Mouse (Mus musculus) cerebellum, adult 9-10 months (tissue): ENCODE results near the gene Ctbp2.

Source experiments
- DNase-seq: peaks from one replicate; pipeline ENCODE4 v3.0.0; 2022

Gene Ctbp2

DNA sequence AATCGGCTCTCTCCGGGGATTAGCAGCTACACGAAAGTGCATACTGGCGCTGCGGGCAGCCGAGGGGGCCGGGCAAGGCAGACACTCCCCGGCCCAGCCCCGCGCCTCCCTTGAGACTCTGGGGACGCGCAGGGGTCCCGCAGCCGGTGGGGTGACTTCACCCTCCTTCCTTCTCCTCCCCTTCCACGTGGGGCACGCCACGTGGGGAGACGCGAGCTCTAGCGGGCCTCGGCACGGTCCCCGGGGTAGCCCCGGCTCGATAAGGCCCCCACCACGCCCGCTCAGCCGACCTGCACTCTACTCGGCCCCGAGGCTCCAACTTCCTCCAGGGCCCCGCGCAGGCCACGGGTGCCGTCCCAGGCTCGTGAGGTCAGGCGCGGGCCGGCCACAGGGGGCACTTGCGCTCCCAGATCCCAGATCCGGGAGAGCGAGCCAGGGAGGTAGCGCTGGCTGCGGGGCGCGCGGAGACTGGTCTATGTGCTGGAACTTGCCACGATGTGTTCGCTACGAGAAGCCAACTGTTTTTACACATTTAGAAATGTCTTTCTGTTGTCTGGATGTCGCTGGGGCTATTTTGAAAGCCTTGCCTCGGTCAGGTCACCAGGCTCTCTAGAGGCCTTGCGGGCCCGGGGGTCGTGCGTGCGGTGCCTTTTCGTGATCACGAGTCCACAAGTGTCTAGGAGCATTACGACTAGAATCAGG lies at the start of gene Ctbp2:
TSS of gene Ctbp2 (minus strand) at position 356 of the 702 bp plus-strand sequence.
- DNase-seq = peak; percentile 83

- no peak for DNase-seq
These were observed 47.4 kb upstream of the Ctbp2 start for GRCm38 (mm10) chr7:133171403-133172032.

- no peak for DNase-seq
These were observed 44.8 kb upstream of the Ctbp2 start for GRCm38 (mm10) chr7:133168928-133169327.

- DNase-seq = no peak
These were observed 43.7 kb upstream of the Ctbp2 start for GRCm38 (mm10) chr7:133167903-133168302.

- no peak for DNase-seq
These were observed 40.6 kb upstream of the Ctbp2 start for GRCm38 (mm10) chr7:133164770-133165169.

- no peak for DNase-seq
These were observed 38.9 kb upstream of the Ctbp2 start for GRCm38 (mm10) chr7:133163011-133163410.

GRCm38 (mm10) chr7:133162131-133162530 lies 38.0 kb upstream of the Ctbp2 start:
- no peak for DNase-seq

DNA sequence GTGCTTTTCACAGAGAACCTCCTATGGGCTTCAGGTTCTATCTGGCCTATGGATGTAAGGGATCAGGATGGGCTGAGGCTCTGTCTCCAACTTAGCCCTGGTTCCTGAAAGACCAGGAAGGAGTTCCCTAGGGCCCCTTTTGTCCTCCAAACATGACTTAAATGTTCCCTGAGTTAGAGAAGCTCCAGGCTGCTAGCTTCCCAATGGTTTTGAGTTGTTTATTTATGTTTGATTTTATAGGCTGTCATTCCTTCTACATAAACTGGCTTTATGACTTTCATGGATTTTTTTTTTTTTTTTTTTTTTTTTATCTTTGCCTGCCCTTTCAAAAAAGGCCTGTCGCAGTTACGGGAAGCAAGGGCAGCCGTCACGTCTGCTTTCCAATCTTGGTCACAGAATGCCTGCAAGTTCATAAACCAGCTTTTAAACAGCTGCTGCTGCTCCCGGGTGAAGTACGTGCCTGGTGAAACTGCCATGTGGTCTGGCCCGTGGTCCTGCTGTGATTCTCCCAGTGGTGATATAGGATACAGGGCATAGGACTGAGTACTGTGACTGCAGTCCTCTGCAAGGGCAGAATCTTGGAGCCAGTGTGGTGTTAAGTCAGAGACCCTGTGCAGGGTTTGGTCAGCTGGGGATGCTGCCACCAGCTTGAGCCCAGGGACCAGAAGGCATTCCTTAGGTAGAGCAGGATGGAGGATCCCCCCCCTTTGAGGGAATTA lies 37.4 kb upstream of the Ctbp2 start:
- DNase-seq = no peak

GRCm38 (mm10) chr7:133159519-133159918 lies 35.4 kb upstream of the Ctbp2 start:
- DNase-seq = no peak

DNA sequence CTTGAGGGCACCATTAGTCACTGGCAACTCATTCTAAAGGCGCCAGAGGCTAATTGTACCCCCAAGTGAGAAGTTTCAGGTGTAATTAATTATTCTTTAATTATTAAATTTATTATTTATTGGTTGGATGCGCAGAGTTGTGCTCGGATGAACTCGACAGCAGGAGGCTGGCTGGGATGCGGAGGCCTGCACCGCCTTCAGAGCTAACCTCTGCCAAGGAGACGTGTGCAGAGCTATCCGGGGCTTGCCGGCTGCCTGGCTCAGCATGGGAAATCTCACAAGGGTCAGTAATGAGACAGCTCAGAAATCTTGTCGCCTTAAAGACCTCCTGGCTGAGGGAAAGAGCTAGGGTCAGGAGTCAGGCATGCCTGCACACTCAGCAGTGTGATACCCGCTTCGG lies 31.5 kb upstream of the Ctbp2 start:
- no peak for DNase-seq

- peak; percentile 45 for DNase-seq
These were observed 30.7 kb upstream of the Ctbp2 start for GRCm38 (mm10) chr7:133154846-133155245.

DNA sequence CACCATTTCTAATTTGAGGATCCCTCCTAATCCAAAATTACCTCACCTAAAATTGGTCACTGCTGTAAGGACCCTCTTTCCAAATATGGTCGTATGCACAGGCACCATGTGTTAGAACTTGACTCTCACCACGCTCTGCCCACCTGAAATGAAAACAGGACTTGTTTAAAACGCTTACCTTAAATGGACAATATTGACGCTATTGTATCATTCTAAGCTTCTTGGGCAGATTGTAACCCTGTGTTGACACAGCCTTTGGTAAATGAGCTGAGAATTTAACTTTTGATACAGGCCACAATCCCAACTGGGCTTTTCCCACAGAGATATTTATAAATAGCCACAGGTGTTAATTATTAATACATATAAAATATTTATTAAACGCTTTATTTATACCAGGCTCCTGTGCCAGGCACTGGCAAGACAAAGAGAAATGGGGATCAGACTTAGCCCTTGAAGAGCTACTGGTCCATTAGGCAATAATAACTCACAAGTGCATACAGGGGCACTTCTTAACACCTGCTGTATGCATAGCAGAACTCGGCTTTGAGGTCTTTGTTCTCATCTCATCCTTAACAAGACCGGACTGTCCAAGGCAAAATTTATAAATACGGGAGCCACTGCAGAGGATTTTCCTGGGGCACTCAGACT lies 15.7 kb upstream of the Ctbp2 start:
- DNase-seq = no peak

DNA sequence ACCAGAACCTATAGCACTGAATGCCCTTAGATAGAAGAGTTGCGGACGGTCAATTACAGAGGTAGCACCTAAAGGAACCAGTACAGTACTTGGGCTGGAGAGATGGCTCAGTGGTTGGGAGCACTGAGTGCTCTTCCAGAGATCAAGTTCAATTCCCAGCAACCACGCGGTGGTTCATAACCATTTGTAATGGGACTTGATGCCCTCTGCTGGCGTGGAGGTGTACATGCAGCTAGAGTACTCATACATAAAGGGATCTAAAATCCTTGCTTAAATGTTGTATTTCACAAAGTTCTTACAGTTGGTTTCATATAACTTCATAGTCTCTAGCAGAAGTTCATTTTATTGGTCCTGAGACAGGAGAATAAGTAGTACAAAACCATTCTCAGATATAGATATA lies 9.4 kb upstream of the Ctbp2 start:
- DNase-seq = no peak

DNA sequence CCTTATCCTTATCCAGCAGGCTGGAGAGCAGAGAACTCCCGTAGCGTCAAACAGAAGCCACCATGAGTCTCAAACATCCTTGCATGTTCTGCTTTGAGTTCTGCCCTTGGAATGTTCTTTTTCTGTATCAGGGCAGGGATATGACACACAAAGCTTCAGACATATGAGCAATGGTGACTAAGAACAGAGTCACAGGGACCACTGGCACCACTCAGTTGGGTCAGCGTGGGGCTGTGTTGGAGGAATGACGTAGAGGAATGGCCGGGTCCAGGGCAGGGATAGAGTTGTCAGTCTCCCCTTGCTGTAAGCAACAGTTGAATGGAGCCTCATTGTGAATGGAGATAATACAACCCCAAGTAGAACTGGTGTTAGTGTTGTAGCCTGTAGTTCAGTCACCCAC lies 8.5 kb upstream of the Ctbp2 start:
- no peak for DNase-seq

DNA sequence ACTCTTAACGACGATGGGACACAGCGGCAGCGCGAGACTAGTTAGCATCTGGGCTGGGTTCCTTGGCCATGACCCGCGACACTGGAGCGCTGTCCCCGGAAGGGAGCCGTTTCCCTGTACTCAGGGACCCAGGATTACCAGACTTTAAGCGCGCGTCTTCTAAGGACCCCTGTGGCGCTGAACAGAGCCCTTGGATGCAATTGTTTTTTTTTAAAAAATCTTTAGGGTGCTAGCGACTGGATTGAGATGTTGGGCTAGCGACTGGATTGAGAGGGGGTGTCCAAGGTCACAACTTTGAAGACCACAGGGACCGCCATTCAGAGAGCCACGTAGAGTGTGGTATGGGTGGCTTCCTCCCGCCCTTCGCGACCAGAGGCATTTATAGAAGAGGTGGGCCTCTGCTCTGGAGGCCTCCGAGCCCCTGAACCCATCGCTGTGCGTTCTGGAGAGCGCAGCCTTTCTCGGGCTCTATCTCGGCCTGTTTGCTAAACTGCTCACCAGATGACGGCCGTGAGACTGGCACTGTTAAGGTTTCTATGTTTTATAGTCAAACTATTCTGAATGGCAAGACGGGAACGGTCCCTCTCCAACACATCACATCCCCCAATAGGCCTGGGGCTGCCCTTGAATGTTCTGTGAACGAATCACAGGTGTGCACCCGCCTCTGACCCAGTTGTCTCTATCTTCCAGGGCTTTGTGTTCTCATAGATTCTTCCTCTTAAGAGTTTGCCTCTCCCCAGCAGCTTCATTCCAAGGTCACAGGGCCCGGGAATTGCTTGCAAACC lies 739 bp upstream of the Ctbp2 start:
- DNase-seq = no peak

- peak; percentile 70 for DNase-seq
These were observed 733 bp downstream of the Ctbp2 start, which contains the start of gene Fgfr2 for GRCm38 (mm10) chr7:133123244-133123998. Fgfr2 (minus strand) TSS chr7:133123350.

GRCm38 (mm10) chr7:133122379-133123243 lies 1.5 kb downstream of the Ctbp2 start:
- peak; percentile 66 for DNase-seq

- peak; percentile 39 for DNase-seq
These were observed 2.3 kb downstream of the Ctbp2 start for GRCm38 (mm10) chr7:133121661-133122378.

DNA sequence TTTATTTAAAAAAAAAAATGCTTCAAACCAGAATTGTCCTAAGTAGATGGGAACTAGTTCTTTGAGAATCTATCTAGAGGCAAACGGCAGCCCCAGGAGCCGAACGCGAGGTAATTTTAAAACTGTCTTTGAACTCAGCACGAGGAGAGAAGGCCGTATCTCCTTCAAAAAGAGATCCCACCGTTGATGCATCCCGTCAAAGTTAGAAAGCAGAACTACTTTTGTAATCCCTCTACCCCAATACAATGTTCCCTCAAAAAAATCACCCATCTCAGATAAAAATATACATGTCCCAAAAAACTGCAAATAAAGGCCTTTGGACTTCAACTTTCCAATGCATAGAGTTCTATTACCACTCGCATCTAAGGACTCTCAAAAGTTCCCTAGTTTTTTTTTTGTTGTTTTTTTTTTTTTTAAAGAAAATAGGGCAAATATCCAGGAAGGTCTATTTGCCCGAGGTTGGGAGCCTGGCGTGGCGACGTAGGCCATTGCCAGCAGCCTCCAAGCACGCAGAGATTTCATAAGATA lies 3.0 kb downstream of the Ctbp2 start:
- DNase-seq = peak; percentile 36

- no peak for DNase-seq
These were observed 3.9 kb downstream of the Ctbp2 start for GRCm38 (mm10) chr7:133120221-133120751.
